In genomic region chr1:127765468-127765867, GRCm38 (mm10) we compare ENCODE assay signal across 11 mouse cellular contexts. TPM values are rescaled to one million over a fixed set of nuclear protein-coding genes. Genes with fewer than 3 reads are reported as not detected.
A peak's percentile ranks its signal among the peaks of the same experiment; 100 is the strongest.
DNase-seq lines count a peak whose midpoint lies in the region; ATAC-seq and TF ChIP-seq lines count a peak whose summit lies in the region.
"Had no signal": no experiment of that assay in that cellular context is flagged by ENCODE, and none has a peak within 500 bp of the region (broad histone marks: within the 10 kb centered on the region; RNA-seq: fewer than 3 reads in every experiment).

No protein-coding gene starts in this region.

- no peak for TF ChIP-seq POLR2A in heart, adult 2 months (IDR thresholded peaks at IDR 0.05; ENCODE audit: insufficient read depth, low read depth, low read length)

- intact Hi-C loops in heart, adult 2 months (cut with DNase I), result loop anchor here (1.0 to 5.0 kb wide), 2 partner anchors 68 to 265 kb away; no protein-coding TSS in a partner anchor

- no peak overlapping the region for H3K9ac ChIP-seq in heart, adult 2 months (ENCODE audit: low read depth, low read length)
- H3K9ac ChIP-seq in midbrain, embryonic 16.5 days (ENCODE audit: low read depth, low read length), result no peak overlapping the region
- H3K9ac ChIP-seq in midbrain, embryonic 13.5 days (replicated peaks), result no peak overlapping the region
- H3K9ac ChIP-seq: embryonic facial prominence, embryonic 13.5 days; neural tube, embryonic 13.5 days had no signal

- H3K9me3 ChIP-seq in midbrain, embryonic 16.5 days (replicated peaks; ENCODE audit: control insufficient read depth, low read length, poor library complexity, severe bottlenecking), result no peaks in the 10 kb centered on the region
- H3K9me3 ChIP-seq in midbrain, embryonic 13.5 days, result no peaks in the 10 kb centered on the region
- H3K9me3 ChIP-seq: embryonic facial prominence, embryonic 13.5 days; neural tube, embryonic 13.5 days had no signal

- peak; percentile 58 for TF ChIP-seq CTCF in heart, adult 2 months (IDR thresholded peaks at IDR 0.05)

- no peaks in the 10 kb centered on the region for H3K79me2 ChIP-seq in heart, adult 2 months (replicated peaks; ENCODE audit: control insufficient read depth, insufficient read depth, low read length)

- TF ChIP-seq EP300 in heart, adult 2 months (IDR thresholded peaks at IDR 0.05; ENCODE audit: insufficient read depth, low read depth, low read length), result no peak

- no peak for DNase-seq in heart, adult 2 months
- no peak for DNase-seq in heart, adult 9 months (ENCODE audit: low spot score in 2 of 2)
- no peak for DNase-seq in frontal cortex, postnatal 14 days (ENCODE audit: low spot score in 2 of 2)
- no peak for DNase-seq in neural tube, embryonic 10.5 days (ENCODE audit: extremely low spot score, low spot score)
- no peak for DNase-seq in layer of hippocampus, adult 9-11 months
- DNase-seq: heart, adult 18-20 months had no signal

- H3K4me1 ChIP-seq in heart, adult 2 months (ENCODE audit: control insufficient read depth, insufficient read depth, low read length), result no peaks in the 10 kb centered on the region
- no peaks in the 10 kb centered on the region for H3K4me1 ChIP-seq in midbrain, embryonic 16.5 days (ENCODE audit: control insufficient read depth, insufficient read depth, low read length)
- no peaks in the 10 kb centered on the region for H3K4me1 ChIP-seq in midbrain, embryonic 13.5 days (replicated peaks)
- H3K4me1 ChIP-seq: embryonic facial prominence, embryonic 13.5 days; neural tube, embryonic 13.5 days had no signal

- H3K27ac ChIP-seq in heart, adult 2 months, result no peak overlapping the region
- no peak overlapping the region for H3K27ac ChIP-seq in midbrain, embryonic 16.5 days (ENCODE audit: low read length)
- no peak overlapping the region for H3K27ac ChIP-seq in midbrain, embryonic 13.5 days
- H3K27ac ChIP-seq: embryonic facial prominence, embryonic 13.5 days; neural tube, embryonic 13.5 days had no signal

- 57% methylated on average over 2 of the region's 2 CpGs for WGBS in heart, adult 2 months
- 61% methylated on average over 2 of the region's 2 CpGs for WGBS in midbrain, embryonic 16.5 days
- WGBS in midbrain, embryonic 13.5 days, result 56% methylated on average over 2 of the region's 2 CpGs

- H3K27me3 ChIP-seq in heart, adult 2 months (ENCODE audit: control insufficient read depth, insufficient read depth, low read length), result no peaks in the 10 kb centered on the region
- H3K27me3 ChIP-seq in midbrain, embryonic 16.5 days (ENCODE audit: control insufficient read depth, insufficient read depth, low read depth, low read length), result no peaks in the 10 kb centered on the region
- H3K27me3 ChIP-seq in midbrain, embryonic 13.5 days, result no peaks in the 10 kb centered on the region
- H3K27me3 ChIP-seq: embryonic facial prominence, embryonic 13.5 days; neural tube, embryonic 13.5 days had no signal

- no peak overlapping the region for H3K4me2 ChIP-seq in midbrain, embryonic 16.5 days (ENCODE audit: low read length)
- no peak overlapping the region for H3K4me2 ChIP-seq in midbrain, embryonic 13.5 days (replicated peaks)
- H3K4me2 ChIP-seq: embryonic facial prominence, embryonic 13.5 days; neural tube, embryonic 13.5 days had no signal

- H3K4me3 ChIP-seq in heart, adult 2 months, result no peak overlapping the region
- no peak overlapping the region for H3K4me3 ChIP-seq in midbrain, embryonic 16.5 days (ENCODE audit: low read depth, low read length)
- no peak overlapping the region for H3K4me3 ChIP-seq in midbrain, embryonic 13.5 days (replicated peaks)
- H3K4me3 ChIP-seq: embryonic facial prominence, embryonic 13.5 days; neural tube, embryonic 13.5 days had no signal

- no peaks in the 10 kb centered on the region for H3K36me3 ChIP-seq in heart, adult 2 months (ENCODE audit: control insufficient read depth, insufficient read depth, low read length)
- H3K36me3 ChIP-seq in midbrain, embryonic 16.5 days (ENCODE audit: control insufficient read depth, insufficient read depth, low read length), result no peaks in the 10 kb centered on the region
- no peaks in the 10 kb centered on the region for H3K36me3 ChIP-seq in midbrain, embryonic 13.5 days
- H3K36me3 ChIP-seq: embryonic facial prominence, embryonic 13.5 days; neural tube, embryonic 13.5 days had no signal

- ATAC-seq in midbrain, embryonic 16.5 days, result peak; percentile 42; the same call in 1 of the 2 replicates
- no peak for ATAC-seq in midbrain, embryonic 13.5 days
- peak; percentile 72 for ATAC-seq in erythroid progenitor cell, adult 5-6 weeks (replicated peaks; ENCODE audit: low FRiP score, poor library complexity, severe bottlenecking)

RNA-seq across cellular contexts. Expression of gene Ccnt2, which starts 8.5 kb away (rescaled TPM):
- 10 to 100 TPM; 20.6 to 21.6 TPM for total RNA-seq in heart, adult 2 months (2021)
- polyA plus RNA-seq in heart, adult 2 months (2012; rRNA removed), result 17.2 and 33.6 TPM in 2 replicates
- 94.9 and 110 TPM in 2 replicates for polyA plus RNA-seq in midbrain, embryonic 16.5 days (2015; fragmentation: Nextera tagmentation; extraction: Ambion mirVana)
- polyA plus RNA-seq in midbrain, embryonic 13.5 days (2015; fragmentation: Nextera tagmentation; extraction: Ambion mirVana), result 132 and 134 TPM in 2 replicates
- 84.3 and 112 TPM in 2 replicates for total RNA-seq in erythroid progenitor cell, adult 5-6 weeks (2015; ENCODE audit: low replicate concordance)
- total RNA-seq in erythroid progenitor cell, adult 5-6 weeks (2017; ENCODE audit: low replicate concordance), result 111 and 112 TPM in 2 replicates

RNA-seq across cellular contexts. Expression of gene Acmsd, which starts 36.3 kb away (rescaled TPM):
- under 1 TPM; 0.10 to 0.43 TPM for total RNA-seq in heart, adult 2 months (2021)
- 0.08 TPM in 1 of 2 replicates, not detected in the other for polyA plus RNA-seq in heart, adult 2 months (2012; rRNA removed)
- 0.12 TPM in 1 of 2 replicates, not detected in the other for polyA plus RNA-seq in midbrain, embryonic 16.5 days (2015; fragmentation: Nextera tagmentation; extraction: Ambion mirVana)
- 0.09 and 0.22 TPM in 2 replicates for polyA plus RNA-seq in midbrain, embryonic 13.5 days (2015; fragmentation: Nextera tagmentation; extraction: Ambion mirVana)
- total RNA-seq in erythroid progenitor cell, adult 5-6 weeks (2015; ENCODE audit: low replicate concordance), result 37.8 and 40.7 TPM in 2 replicates
- 19.8 and 22.7 TPM in 2 replicates for total RNA-seq in erythroid progenitor cell, adult 5-6 weeks (2017; ENCODE audit: low replicate concordance)
- total RNA-seq: heart, adult 18-20 months had no signal
- polyA plus RNA-seq: embryonic facial prominence, embryonic 13.5 days had no signal
